Mouse (Mus musculus) embryo, embryonic 11.5 days (tissue): ENCODE results near the gene Nxpe2.
"Not testable (repeated sequence)": the region's sequence is repeated elsewhere in the genome, so short reads cannot be mapped to it uniquely, and the experiment has no call there.

Experiments used
- DNase-seq: peaks from one replicate; pipeline ENCODE4 v3.0.0-alpha.2; 2012; ENCODE audit warnings: low read depth, low spot score

Gene Nxpe2

DNA sequence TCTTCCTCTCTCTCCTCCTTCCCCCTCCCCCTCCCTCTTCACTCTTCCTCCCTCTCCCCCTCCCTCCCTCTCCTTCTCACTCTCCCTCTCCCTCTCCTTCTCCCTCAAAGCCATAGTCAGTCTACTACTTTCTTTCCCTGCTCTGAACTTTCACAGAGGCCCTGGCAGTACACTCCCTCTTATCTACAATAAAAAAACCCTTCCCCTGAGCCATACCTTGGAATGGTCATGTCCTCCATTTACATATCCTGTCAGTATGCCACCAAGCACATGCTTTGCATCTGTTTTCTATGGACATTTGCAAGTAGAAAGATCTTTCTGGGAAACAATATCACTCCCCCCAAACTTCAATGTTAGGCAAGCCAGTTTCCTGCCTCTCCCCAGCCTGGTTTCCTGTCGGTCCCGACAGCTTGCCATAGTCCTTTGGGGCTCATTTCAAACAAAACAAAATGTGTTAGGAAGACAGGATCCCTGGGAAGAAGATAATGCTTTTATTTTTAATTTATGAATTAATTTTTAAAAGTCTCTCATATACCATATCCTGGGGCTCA lies at the start of gene Nxpe2:
Nxpe2 (minus strand) TSS at position 307 of the 551 bp plus-strand sequence.
- DNase-seq = no peak

DNA sequence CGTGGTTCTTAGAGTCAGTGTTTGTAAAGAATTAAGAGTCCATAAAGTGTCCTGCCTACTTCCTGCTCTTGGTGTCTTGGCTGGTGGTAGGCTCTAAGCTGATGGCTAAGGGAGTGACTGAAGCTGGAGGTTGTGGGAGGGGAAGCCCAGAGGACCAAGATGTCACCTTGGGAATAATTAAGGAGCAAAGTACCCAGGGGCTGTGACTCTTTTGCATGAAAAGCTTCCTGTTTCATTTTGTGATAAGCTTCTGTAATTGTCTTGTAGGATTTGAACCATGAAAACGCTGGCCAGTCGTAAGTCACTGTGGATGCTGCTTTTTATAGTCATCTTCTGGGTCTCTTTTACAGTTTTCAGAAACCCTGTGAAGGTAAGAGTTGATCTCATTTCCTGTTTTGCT lies 36.7 kb upstream of the Nxpe2 start:
- no peak for DNase-seq

DNA sequence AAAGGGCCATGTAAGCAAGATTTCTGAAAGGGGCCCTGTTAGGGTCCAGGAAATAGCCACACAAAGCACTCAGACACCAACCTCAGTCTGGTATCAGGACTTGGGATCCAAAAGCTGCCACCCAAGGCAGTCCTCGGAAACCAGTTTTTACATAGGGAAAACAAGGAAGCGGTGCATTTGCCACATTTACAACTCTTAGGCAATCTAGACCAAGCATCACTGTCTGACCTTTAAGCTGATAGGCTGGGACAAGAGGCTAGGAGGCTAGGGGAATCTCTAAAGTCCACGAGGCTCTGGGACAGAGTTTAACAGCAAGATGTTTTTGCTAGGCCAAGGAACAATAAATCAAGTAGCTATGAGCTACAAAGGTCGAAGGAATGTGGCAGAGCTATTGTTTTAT lies 35.2 kb upstream of the Nxpe2 start:
- no peak for DNase-seq

DNA sequence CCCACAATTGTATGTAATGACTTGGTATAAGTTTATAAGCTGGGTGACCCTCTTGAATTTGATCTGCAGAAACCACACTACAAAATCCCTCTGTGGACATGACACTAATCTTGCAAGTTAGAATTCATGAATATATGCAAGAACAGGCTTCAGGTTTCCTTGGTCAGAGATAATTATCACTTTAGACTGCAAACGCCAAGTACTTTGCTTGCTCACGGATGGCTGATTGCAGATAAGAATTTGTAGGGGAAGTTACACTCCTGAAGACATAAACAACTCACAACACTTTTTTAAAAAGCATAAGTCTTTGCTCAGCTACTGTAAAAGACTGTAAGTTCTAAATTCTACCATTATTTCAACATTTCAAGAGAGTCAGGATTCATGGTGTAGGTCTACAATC lies 21.1 kb upstream of the Nxpe2 start:
- DNase-seq = no peak

DNA sequence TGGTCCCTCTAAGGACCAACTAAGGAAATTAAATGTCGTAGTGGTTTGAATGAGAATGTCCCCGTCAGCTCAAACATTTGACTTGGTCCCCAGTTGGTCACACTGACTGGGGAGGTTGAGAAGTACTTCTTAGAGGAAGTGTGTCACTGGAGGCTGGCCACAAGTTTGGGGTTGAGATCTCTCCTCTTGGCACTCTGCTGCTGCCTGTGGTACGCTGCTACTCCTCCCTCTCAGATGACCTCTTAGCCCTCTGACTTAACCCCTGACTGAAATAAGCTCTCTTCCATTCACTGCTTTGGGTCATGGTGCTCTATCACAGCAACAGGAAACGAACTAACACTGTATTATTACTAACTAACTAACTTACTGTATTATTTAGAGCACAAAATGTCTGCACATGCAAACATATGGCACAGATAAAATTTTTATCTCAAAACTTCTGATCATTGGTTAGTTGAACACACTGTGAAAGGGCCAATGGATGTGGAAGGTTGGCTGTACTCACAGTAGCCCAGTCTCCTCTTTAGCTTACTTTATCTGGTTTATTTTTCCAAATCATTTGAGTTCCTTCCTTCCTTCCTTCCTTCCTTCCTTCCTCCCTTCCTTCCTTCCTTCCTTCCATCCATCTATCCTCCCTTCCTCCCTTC lies 20.1 kb upstream of the Nxpe2 start:
- DNase-seq = no peak

DNA sequence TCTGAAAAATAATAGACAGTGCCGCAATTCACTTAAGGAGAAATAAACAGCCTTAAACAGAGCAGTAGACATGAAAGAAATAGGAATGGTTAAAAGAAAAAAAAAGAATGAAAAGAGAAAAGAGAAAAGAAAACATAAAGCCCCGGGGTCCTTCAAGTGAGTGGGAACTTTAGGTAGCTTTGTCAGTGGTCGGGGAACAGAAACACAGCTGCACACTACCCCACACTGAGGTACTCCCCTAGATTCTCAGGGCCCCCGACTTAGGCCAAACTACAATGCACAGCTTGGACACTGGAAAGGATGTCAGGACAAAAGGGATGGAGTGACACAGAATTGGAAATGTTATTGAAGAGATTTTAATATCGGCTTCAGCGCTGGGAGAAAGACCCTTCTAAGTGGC lies 9.5 kb upstream of the Nxpe2 start:
- DNase-seq = no peak

DNA sequence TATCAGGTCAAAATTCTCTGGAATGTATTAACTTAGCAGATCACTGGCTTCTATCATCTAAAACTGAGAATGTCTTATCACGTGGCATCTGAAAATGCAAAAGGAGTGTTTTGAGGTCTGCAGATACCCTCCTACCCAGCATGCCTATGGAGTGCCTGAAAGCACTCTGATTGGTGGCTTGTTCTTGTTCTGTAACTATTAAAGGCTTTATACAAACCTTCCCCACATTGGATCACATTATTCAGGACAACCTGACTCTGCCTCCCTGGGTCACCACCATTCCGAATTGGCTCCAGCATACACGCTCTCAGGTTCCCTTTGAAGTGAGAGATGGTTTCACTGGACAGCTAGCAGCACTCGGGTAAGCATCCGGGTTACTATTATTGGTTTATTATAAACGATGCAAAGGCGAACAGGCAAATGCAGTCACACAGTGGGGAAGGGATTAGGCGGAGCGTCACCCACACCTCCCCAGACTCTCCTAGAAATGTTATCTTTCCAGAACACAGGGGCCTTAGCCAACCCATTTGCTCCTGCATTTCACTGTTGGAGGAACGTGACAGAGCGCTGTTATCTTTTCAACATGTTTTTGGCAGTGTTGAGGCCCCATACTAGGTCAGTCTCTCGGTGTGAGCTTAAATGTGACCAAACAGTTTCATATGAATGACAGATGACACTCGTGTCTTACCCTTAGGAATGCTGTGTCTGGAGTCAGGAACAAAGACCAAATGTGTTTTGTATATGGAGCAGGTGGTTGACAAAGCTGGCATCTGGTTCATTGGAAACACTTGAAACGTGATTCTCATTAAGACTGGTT lies 8.8 kb upstream of the Nxpe2 start:
- no peak for DNase-seq

DNA sequence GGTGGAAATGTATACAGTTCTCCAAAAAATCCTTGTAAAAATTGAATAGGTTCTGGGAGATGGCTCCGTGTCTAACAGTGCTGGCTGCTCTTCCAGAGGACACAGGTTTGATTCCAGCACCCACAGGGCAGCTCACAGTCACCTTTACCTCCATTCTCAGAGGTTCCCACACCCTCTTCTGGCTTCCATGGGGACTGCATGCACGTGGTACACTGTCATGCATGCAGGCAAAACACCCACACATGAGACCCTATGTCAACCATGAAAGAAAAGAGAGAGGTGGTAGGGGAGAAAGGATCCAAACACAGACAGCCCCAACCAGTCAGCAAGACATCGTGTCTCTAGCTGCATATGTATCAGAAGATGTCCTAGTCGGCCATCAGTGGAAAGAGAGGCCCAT lies 7.6 kb upstream of the Nxpe2 start:
- DNase-seq = no peak

DNA sequence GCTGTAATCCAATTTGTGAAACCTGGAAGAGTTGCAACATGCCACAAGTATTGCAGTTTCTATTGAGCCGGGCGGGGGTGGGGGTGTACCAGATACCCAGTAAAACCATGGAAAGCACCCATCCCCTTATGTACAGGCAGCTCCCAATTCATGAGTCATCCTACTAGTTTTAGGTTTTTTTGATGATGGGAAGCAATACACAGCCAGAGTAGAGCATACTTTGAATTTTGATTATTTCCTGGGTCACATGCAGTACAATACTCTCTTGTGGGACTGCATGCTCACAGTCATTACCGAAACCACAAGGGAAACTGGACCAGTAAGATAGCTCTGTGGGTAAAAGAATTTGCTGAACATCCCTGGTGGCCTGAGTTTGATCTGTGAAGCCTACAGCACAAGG lies 3.8 kb upstream of the Nxpe2 start:
- DNase-seq = no peak

DNA sequence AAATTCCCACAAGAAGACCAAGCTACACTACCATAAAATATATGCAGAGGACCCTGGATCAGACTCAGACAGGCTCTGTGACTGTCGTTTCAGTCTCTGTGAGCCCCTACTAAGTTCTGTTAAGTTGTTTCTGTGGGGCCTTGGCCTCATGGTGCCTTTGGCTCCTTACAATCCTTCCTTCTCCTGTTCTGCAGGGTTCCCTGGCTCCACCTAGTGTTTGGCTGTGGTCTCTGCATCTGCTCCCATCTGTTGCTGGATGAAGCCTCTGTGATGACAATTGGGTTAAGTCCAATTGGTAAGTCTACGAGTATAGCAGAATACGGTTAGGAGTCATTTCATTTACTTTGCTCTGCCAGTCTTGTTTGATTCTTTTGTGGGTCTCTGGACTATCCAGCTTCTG lies 1.5 kb upstream of the Nxpe2 start:
- DNase-seq = peak; percentile 52

DNA sequence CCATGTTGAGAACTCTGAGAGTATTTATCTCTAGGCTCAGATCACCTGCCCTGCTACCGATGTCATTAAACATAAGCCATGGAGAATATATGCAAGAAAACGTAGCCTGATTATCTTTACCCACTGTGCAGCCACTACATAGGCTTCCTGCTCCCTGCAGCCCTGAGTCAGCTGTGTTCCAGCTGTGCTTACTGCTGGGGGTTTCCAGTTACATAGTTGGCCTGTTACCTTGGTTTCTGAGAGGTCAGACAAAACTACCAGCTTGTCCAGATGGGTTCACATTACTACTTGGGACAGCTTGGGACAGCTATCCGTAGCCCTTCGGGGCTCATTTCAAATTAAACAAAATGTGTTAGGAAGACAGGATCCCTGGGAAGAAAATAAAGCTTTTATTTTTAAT lies 868 bp upstream of the Nxpe2 start:
- DNase-seq = peak; percentile 29

DNA sequence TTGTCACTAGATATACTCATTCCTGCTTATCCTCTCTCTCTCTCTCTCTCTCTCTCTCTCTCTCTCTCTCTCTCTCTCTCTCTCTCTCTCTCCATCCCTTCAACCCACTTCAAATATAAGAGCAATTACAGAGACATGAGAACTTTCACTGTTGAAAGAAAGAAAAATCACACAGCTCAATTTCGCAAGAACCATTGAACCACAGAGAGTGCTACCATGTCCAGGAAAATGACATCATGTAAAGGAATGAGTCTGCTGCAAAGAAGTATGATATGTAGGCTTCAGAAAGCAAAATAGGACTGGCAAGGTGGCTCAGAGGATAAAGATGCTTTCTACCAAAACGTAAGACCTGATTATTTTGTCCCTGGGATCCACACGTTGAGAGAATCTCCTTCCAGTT lies 7.4 kb downstream of the Nxpe2 start:
- no peak for DNase-seq

DNA sequence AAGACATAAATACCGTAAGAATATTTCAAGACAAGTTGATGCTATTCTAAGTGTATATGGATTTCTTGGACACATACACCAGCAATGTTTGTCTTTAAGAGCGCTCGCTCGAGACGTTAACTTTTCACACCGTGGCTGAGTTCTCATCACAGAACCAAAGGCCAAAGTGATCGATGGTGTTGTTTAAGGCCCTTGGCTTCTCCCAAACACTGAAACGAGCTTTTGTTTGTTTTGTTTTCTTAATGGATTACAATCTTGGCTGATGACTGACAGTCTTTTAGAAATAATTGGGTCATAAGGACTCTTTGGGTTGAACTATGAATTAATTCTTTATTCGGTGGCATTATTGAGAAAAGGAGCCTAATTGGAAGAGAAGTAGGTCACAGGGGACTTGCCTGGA lies 7.8 kb downstream of the Nxpe2 start:
- DNase-seq = no peak

DNA sequence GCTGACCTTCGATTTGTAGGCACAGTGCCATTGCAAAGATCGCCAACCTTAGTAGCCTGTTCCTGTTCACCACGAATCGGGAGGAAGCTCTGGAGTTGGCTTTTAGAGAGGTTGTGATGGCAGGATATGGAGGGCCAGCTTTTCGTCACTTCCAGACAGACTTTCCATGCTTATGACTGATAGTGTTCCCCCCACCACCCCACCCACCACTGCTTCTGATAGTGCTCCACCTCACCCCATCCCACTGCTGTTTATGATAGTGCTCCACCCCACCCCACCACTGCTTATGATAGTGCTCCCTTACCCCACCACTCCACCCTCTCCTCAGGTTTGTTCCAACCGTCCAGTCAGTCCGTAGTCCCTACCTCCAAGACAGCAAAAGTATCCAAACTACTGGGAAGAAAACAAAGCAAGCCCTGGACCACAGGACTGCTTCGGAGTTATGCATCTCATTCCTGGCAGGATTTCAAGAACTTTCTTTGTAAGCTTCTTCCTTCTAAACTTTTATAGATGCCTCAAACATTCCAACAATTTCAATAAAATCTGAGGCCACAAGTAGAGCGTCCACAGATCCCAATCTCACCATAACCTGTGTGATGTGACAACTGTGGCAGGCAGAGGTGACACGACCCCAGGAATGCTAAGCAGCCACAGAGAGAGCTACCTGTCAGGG lies 12.4 kb downstream of the Nxpe2 start:
- DNase-seq = no peak

DNA sequence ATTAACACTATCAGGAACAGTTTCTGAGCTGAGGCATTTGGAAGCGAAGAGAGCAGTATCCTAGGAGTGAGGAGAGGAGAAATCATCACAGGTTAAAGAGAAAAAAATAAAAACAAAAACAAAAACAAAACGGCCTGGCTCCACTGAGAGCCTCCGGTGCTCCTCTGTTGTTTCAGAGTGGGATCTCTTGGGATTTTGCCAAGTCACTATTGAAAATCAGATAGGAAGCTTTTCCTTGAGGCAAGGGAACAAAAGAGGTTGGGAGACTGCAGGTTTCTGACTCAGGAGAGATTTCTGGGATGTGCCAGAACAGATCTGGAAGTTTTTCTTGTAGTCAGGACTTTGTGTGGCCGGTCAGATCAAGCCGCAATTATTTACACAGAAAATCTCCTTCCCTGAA lies 13.7 kb downstream of the Nxpe2 start:
- DNase-seq = no peak

DNA sequence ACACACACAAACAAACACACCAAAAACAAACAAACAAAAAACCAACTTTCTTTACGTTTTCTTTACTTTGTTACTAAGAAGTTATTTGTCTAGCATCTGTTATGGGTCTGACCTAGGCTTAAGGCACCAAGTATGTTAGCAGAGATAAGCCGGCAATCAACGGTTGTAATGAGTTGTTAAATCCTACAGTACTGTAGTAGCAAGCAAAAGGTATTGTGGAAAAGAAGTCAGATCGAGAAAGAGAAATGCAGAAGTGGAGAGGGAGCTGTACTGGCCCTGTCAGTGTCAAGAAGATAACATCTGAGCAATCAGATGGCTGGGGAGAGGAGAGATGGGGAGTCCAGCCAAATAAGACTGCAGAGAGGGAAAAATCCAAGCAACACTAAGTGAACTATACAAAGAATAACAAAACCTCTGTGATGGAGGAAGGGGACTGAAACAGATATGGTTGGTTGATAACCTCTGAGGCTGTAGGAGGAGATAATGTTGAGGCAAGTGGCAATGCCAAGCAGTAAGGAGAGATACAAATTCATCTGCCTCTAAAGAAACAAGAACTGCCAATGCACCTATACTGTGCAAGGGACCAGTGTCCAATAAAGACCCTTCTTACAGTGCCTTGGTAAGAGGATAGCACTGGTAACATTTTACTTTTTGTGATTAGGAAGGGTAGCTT lies 14.3 kb downstream of the Nxpe2 start:
- DNase-seq = no peak

DNA sequence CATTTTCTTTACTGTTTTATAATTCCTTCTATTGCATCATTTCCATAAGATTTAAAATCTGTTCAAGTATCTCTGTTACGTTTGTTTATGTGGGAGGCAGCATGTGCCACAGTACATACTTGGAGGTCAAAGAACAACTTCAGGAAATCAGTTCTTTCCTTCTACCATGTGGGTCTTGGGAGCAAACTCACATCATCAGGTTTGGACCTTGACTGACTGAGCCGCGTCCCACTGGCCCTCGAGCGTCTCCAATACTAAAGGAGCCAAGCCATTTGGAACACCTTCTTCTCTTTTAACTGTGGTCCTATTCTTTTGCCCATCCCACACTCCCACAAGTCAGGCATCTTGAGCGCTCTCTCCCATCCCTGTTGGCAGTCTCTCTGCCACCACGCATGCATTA lies 23.7 kb downstream of the Nxpe2 start:
- no peak for DNase-seq

DNA sequence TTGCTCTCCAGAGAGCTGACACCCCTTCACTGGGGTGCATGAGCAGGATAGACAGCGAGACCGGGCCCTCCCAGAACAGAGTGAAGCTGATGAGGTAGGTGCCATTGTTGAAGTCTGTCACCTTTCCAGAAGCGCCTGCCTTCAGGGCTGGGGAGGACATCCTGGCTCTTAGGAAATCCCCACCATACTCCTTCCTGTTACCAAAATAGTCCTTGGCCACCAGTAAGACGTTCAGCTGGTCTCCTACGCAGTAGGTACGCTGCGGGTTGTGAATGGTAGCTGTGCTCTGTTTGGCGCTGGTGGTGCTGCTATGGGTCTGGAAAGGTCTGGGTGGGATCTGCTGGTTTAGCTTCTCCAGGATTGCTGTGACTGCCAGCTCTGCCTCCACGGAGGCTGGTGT lies 26.9 kb downstream of the Nxpe2 start:
- DNase-seq = no peak

DNA sequence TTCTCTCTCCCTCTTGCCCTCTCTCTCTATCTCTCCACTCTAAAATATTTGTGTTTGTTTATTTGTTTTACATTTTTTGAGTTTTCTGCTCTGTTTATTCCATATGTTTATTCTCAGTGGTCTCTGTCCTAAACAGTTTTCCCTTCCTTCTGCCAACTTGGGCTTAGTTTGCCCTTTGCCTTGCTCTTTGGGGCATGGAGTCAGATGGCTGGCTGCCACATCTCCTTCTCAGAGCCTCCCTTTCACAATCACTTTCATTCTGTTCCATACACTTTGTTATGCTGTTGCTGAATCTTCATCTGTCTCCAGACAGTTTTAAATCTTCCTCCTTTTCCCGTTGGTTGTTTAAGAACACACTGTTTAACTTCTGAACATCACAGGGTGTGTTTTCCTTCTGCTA lies 37.4 kb downstream of the Nxpe2 start:
- DNase-seq = no peak

DNA sequence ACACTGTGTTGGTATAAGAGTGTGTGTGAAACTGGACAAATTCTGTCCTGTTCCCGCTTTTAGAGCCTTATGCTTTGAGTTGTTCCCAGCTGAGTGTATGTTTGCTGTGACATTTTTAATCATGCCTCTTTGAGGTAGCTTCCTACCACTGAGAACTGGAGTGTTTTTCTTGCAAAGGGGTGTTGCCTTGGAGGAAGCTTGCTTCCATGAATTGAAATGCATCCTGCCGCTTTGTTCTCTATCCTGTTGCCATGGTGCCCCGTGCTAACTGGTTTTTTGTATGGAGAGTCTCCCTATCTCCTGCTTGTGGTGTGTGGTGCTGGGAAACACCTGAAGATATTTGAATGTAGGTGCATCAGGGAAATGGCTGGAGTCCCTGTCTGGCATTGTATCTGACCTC lies 39.1 kb downstream of the Nxpe2 start:
- DNase-seq = no peak

DNA sequence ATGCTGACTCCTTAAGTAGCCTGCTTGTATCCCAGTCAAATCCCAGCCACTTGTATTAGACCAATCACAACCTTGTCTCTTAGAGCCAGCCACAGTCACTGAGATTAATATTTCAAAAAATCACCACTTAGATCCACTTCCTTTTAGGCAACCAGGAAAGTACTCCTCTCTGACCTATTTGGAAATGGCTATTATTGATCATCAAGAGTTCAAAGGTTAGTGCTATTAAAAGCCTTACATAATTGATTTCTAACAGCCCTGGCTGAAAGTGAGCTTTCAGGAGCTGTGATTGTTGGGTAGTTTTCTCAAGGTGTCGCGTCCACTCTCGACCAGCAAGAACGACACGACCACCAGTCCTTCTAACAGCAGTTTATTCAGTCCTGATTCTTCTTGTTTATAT lies 42.0 kb downstream of the Nxpe2 start:
- DNase-seq = no peak

DNA sequence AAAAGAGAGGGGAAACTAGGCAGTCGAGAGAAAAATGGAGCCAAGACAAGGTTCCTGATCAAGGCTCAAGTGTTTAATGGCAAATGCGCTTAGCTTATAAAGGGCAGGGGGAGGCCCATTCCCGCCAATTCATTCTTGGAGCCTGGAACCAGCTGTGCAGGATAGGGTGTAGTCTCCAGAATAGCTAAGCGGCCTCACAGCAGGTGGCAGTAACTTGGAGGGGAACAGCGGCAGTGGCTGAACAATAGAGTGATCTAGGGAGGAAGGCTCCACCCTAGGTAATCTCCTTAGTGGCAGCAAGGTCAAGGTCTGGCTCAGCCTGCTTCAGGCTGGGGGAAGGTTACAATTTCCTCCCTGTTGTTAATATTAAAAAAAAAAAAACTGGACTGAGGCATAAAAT lies 49.7 kb downstream of the Nxpe2 start:
- not testable (repeated sequence) for DNase-seq
